In the genomic region with DNA sequence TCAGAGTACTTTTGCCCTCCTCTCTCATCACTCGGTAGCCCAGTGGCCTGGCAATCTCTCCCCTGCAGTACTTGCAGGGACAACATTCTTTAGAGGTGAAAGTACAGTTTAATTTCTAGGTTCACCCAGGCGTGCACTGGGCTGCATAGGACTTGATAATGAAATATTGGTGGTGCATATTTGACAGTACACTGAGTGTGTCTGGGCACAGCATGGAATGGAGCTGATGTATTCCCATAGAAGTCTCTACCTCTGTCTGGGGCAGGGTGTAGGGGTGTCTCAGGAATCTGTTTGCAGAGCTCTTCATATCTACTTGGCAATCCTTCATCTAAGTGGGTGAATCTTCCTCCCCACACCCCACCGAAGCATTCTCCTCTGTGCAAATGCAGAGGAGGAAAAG, we compare ENCODE assay signal across 15 mouse cellular contexts.
"Had no signal": no experiment of that assay in that cellular context is flagged by ENCODE, and none has a peak within 500 bp of the region (broad histone marks: within the 10 kb centered on the region; RNA-seq: fewer than 3 reads in every experiment).

No protein-coding gene starts in this region.

- H3K4me3 ChIP-seq: layer of hippocampus, adult 2 months; limb, embryonic 12.5 days; liver, embryonic 13.5 days; lung, embryonic 15.5 days; midbrain, embryonic 12.5 days; stomach, embryonic 15.5 days had no signal

- H3K27ac ChIP-seq: layer of hippocampus, adult 2 months; limb, embryonic 12.5 days; liver, embryonic 13.5 days; lung, embryonic 15.5 days; macrophage; midbrain, embryonic 12.5 days; stomach, embryonic 15.5 days had no signal

- H3K4me1 ChIP-seq: limb, embryonic 12.5 days; liver, embryonic 13.5 days; lung, embryonic 15.5 days; midbrain, embryonic 12.5 days; stomach, embryonic 15.5 days had no signal

- H3K9ac ChIP-seq: limb, embryonic 12.5 days; liver, embryonic 13.5 days; liver, postnatal 0 days; lung, embryonic 15.5 days; midbrain, embryonic 12.5 days; stomach, embryonic 15.5 days had no signal

- H3K36me3 ChIP-seq: limb, embryonic 12.5 days; liver, embryonic 13.5 days; lung, embryonic 15.5 days; midbrain, embryonic 12.5 days; stomach, embryonic 15.5 days had no signal

- H3K27me3 ChIP-seq: limb, embryonic 12.5 days; liver, embryonic 13.5 days; lung, embryonic 15.5 days; midbrain, embryonic 12.5 days; stomach, embryonic 15.5 days had no signal

- H3K9me3 ChIP-seq: limb, embryonic 12.5 days; liver, embryonic 13.5 days; lung, embryonic 15.5 days; midbrain, embryonic 12.5 days; stomach, embryonic 15.5 days had no signal

- DNase-seq: liver; liver, embryonic 13.5 days; liver, postnatal 0 days; lung, postnatal 14 days; right cerebral cortex, postnatal 14 days; thymus, adult 2 months; thymus, postnatal 25 days had no signal

- H3K4me2 ChIP-seq: limb, embryonic 12.5 days; liver, embryonic 13.5 days; lung, embryonic 15.5 days; midbrain, embryonic 12.5 days; stomach, embryonic 15.5 days had no signal

- ATAC-seq: intestine, embryonic 16.5 days; liver, postnatal 0 days; midbrain, embryonic 16.5 days had no signal
